Mouse (Mus musculus) liver, embryonic 11.5 days (tissue): ENCODE results near the gene Pam. TPM values are rescaled to one million over a fixed set of nuclear protein-coding genes. Genes with fewer than 3 reads are reported as not detected.

ENCODE experiments used
- ATAC-seq: fragments of 200-750 bp; cut with Nextera tagmentation; replicated peaks from 2 replicates; pipeline ENCODE4 v1.8.0; 2017; ENCODE audit warnings: moderate number of reproducible peaks, mild to moderate bottlenecking, moderate TSS enrichment, moderate library complexity; ENCODE audit not compliant: low FRiP score
- DNase-seq: peaks from one replicate; pipeline ENCODE4 v3.0.0-alpha.2; 2017; ENCODE audit warnings: low spot score
- H3K27ac ChIP-seq: fragments of 300-500 bp; sonication (generic); 2 replicates; pipeline ENCODE4 v1.5.1; 2014; ENCODE audit warnings: mild to moderate bottlenecking, low read depth, low read length, control low read depth
- H3K27me3 ChIP-seq: fragments of 300-500 bp; sonication (generic); replicated peaks from 2 replicates; pipeline ENCODE4 v1.6.1; 2014; ENCODE audit warnings: low read length, mixed read lengths; ENCODE audit not compliant: control insufficient read depth, insufficient read depth
- H3K36me3 ChIP-seq: fragments of 300-500 bp; sonication (generic); 2 replicates; pipeline ENCODE4 v1.6.1; 2014; ENCODE audit warnings: mild to moderate bottlenecking, low read length, moderate library complexity, mixed read lengths; ENCODE audit not compliant: control insufficient read depth, insufficient read depth
- H3K4me1 ChIP-seq: fragments of 300-500 bp; sonication (generic); replicated peaks from 2 replicates; pipeline ENCODE4 v1.6.1; 2014; ENCODE audit warnings: low read length, mixed read lengths; ENCODE audit not compliant: control insufficient read depth, insufficient read depth
- H3K4me2 ChIP-seq: fragments of 300-500 bp; sonication (generic); 2 replicates; pipeline ENCODE4 v1.6.1; 2014; ENCODE audit warnings: mild to moderate bottlenecking, control low read depth, moderate library complexity
- H3K4me3 ChIP-seq: fragments of 300-500 bp; sonication (generic); 2 replicates; pipeline ENCODE4 v1.5.1; 2014; ENCODE audit warnings: low read depth, low read length, control low read depth
- H3K9ac ChIP-seq: fragments of 300-500 bp; sonication (generic); 2 replicates; pipeline ENCODE4 v1.6.1; 2014; ENCODE audit warnings: low read depth, low read length, control low read depth
- H3K9me3 ChIP-seq: fragments of 300-500 bp; sonication (generic); 2 replicates; pipeline ENCODE4 v1.6.1; 2016; ENCODE audit warnings: low read length, inconsistent platforms, mixed read lengths; ENCODE audit not compliant: control insufficient read depth
- WGBS: fragments of 180-500 bp; shearing (Covaris S2); extraction: QIAGEN DNeasy Blood & Tissue Kit; methylation state at CpG from one replicate; pipeline ENCODE4 v1.1.7; 2014; 5-methylcytosine and 5-hydroxymethylcytosine counted together
- polyA plus RNA-seq: library from polyadenylated mRNA; unstranded; fragments of >200 nt; fragmentation: Nextera tagmentation; extraction: Ambion mirVana; gene quantifications from 2 replicates; pipeline ENCODE4 v1.2.1, GENCODE M21; 2014

Gene Pam
- polyA plus RNA-seq, 1 experiment from 2014 or later: 16.1 TPM

- DNase-seq (no peak), ATAC-seq (no peak)
- Histone ChIP-seq H3K4me2 (no peak overlapping the region), H3K36me3 (no peaks in the 10 kb centered on the region), H3K9ac (no peak overlapping the region), H3K27ac (no peak overlapping the region), H3K27me3 (no peaks in the 10 kb centered on the region), H3K9me3 (no peaks in the 10 kb centered on the region), H3K4me3 (no peak overlapping the region), H3K4me1 (no peaks in the 10 kb centered on the region)
- 83% methylated on average over 13 of the region's 13 CpGs for WGBS
These were observed 243.8 kb downstream of the Pam start for GRCm38 (mm10) chr1:97851601-97852175.

DNA sequence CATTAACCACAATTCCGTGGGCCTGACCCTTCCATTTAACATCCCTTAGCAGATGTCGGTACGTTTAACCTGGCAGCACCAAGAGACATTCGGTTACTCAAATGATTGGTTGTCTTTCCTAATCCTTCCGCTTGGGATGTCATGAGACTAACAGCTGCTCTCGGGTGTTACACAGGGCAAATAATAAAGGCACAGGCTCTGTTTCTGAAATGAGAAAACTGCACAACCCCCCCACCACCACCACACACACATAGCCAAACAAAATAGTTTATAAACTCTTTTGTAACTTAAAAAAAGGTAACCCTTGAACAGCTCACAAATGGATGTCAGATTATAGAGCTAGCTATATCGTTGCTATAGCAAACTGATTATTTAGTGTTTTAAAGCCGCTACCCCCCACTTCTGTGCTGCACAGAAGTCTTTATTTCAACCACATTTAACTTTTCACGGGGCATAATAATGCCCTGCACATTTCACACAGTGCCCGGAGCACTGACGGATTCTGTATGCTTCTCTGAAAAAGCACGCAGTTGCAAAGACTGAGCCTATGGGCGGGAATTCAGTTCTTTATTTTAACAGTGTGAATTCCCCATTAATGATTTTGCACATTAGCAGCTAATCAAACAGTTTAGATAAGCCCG, 246.7 kb downstream of the Pam start:
- Histone ChIP-seq H3K9me3 (no peaks in the 10 kb centered on the region), H3K9ac (no peak overlapping the region), H3K4me3 (no peak overlapping the region), H3K27ac (no peak overlapping the region), H3K4me1 (no peaks in the 10 kb centered on the region), H3K4me2 (no peak overlapping the region), H3K36me3 (no peaks in the 10 kb centered on the region), H3K27me3 (no peaks in the 10 kb centered on the region)
- ATAC-seq (no peak), DNase-seq (no peak)
- 77% methylated on average over 14 of the region's 14 CpGs for WGBS

DNA sequence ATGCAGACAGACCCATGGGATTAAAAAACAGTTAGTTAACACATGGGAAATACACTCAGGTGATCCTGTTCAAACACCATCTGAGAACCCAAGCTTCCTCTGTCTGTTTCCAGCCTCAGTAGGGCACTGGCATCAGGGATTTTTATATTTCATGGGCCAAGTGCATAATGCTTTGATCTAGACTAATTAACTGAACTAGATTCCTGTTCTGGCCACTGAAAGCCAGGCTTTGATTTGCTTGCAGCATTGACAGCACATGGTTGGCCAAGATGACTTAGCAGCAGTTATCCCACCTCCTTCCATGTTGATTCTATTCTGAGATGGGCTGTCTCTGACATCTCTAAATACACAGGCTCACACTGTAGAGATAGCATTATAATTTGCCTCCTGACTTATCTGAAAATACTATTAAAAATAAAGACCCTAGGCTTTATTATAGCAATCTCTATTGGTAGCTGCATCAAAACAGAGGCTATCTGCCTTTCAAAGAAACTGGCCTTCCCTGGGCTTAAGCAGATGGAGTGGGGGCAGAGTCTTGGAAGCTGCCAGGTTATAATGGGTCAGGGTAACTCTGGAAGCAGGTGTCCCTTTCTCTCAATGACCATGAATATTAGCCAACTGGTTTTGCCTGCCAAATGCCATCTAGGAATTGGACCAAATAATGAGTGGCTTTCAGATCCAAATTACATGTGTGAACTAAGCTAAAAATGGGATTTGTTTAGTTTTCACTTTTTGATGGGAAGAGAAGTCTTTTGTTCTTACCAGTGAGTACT, 252.0 kb downstream of the Pam start:
- no peak overlapping the region for H3K4me2 ChIP-seq
- H3K27me3 ChIP-seq: no peaks in the 10 kb centered on the region
- H3K4me1 ChIP-seq: no peaks in the 10 kb centered on the region
- no peak overlapping the region for H3K9ac ChIP-seq
- no peaks in the 10 kb centered on the region for H3K36me3 ChIP-seq
- H3K9me3 ChIP-seq: no peaks in the 10 kb centered on the region
- ATAC-seq (no peak), DNase-seq (no peak)
- H3K27ac ChIP-seq: no peak overlapping the region
- H3K4me3 ChIP-seq: no peak overlapping the region

DNA sequence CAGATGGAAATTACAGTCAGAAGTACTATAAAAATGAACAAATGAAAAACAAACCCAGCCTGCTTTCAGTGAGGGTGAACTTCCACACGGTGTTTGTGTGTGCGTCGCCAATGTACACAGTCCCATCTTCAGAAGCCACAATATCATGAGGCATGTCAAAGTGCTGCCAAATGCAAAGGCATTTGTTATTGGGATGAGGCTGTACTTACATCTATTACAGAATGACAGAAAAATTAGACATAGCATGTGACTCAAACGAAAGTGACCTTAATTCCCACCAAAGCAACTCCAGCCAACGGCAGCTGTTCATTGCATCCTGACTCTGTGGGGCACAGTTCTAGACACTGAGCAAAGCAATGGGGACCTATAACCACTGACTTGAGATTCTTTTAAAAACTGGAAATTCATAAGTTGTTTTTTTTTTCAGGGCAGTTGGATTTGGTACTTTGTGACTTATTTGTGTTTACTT, 261.1 kb downstream of the Pam start:
- WGBS: 94% methylated on average over 5 of the region's 5 CpGs
- Histone ChIP-seq H3K4me2 (no peak overlapping the region), H3K36me3 (no peaks in the 10 kb centered on the region), H3K27me3 (no peaks in the 10 kb centered on the region), H3K9me3 (no peaks in the 10 kb centered on the region), H3K4me3 (no peak overlapping the region), H3K4me1 (no peaks in the 10 kb centered on the region), H3K27ac (no peak overlapping the region), H3K9ac (no peak overlapping the region)
- ATAC-seq (no peak), DNase-seq (no peak)

- Histone ChIP-seq H3K4me1 (no peaks in the 10 kb centered on the region), H3K9me3 (no peaks in the 10 kb centered on the region), H3K27ac (no peak overlapping the region), H3K4me2 (no peak overlapping the region), H3K9ac (no peak overlapping the region), H3K36me3 (no peaks in the 10 kb centered on the region), H3K27me3 (no peaks in the 10 kb centered on the region), H3K4me3 (no peak overlapping the region)
- 72% methylated on average over 5 of the region's 5 CpGs for WGBS
- ATAC-seq: no peak
- no peak for DNase-seq
These were observed 261.7 kb downstream of the Pam start for GRCm38 (mm10) chr1:97833466-97834353.

GRCm38 (mm10) chr1:97828087-97828486, 267.4 kb downstream of the Pam start:
- H3K27ac ChIP-seq: no peak overlapping the region
- WGBS: 92% methylated on average over 5 of the region's 5 CpGs
- DNase-seq: no peak
- no peak overlapping the region for H3K4me3 ChIP-seq
- H3K4me1 ChIP-seq: no peaks in the 10 kb centered on the region
- H3K27me3 ChIP-seq: no peaks in the 10 kb centered on the region
- no peaks in the 10 kb centered on the region for H3K36me3 ChIP-seq
- no peaks in the 10 kb centered on the region for H3K9me3 ChIP-seq
- no peak for ATAC-seq
- no peak overlapping the region for H3K9ac ChIP-seq
- no peak overlapping the region for H3K4me2 ChIP-seq

DNA sequence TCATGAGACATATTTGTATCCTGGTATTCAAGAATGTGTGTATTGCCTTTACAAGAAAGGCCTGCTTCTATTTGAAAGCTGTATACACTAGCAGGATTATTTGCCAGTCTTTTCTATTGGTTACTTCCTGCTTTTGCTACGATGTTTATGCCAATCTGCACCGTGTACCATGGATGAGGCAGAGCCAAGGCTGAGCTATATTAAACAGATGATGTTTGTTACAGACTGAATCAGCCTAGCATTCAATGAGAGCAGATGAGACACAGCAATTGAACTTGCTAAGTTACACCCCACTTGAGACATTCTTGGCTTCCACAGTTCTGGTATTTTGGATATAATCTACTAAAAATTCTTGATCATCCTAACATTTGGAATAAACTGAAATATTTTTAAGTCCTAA, 267.9 kb downstream of the Pam start:
- H3K27me3 ChIP-seq: no peaks in the 10 kb centered on the region
- no peaks in the 10 kb centered on the region for H3K36me3 ChIP-seq
- H3K4me2 ChIP-seq: no peak overlapping the region
- no peaks in the 10 kb centered on the region for H3K4me1 ChIP-seq
- no peak overlapping the region for H3K4me3 ChIP-seq
- WGBS: 76% methylated on average over 2 of the region's 2 CpGs
- DNase-seq: no peak
- no peak for ATAC-seq
- H3K9me3 ChIP-seq: no peaks in the 10 kb centered on the region
- H3K9ac ChIP-seq: no peak overlapping the region
- no peak overlapping the region for H3K27ac ChIP-seq

DNA sequence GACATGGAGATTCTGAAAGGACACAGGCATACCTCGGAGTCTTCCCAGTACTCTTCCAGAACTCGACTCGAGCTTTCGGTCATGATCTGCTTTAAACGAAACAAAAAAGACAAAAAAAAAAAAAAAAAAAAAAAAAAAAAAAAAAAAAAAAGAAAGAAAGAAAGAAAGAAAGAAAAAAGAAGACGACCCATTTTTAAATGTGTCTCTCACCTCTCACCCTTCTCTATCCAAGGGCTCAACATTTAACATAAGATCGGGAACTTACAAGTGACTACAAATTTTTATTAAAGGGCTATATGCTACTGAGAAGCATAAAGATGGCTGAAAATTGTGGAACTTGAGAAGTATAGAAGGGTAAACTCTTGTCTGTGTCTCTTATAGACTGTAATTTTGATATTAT, 272.5 kb downstream of the Pam start:
- H3K27me3 ChIP-seq: no peaks in the 10 kb centered on the region
- no peaks in the 10 kb centered on the region for H3K9me3 ChIP-seq
- ATAC-seq: no peak
- H3K27ac ChIP-seq: no peak overlapping the region
- no peak for DNase-seq
- no peak overlapping the region for H3K4me3 ChIP-seq
- no peaks in the 10 kb centered on the region for H3K36me3 ChIP-seq
- H3K4me2 ChIP-seq: no peak overlapping the region
- no peak overlapping the region for H3K9ac ChIP-seq
- H3K4me1 ChIP-seq: no peaks in the 10 kb centered on the region
- WGBS: 90% methylated on average over 7 of the region's 7 CpGs
